Mouse (Mus musculus) liver, postnatal 0 days (tissue): ENCODE data around the gene Mylip.

Experiments
- CTCF ChIP-seq: sonication (generic); IDR thresholded peaks from 2 replicates; pipeline ENCODE4 v1.5.1; 2016; ENCODE audit warnings: antibody characterized with exemption, low read depth
- EP300 ChIP-seq: IDR thresholded peaks from 2 replicates; pipeline ENCODE4 v1.6.1; 2016; ENCODE audit warnings: antibody characterized with exemption, low read depth, mild to moderate bottlenecking

GRCm38 (mm10) chr13:45345471-45346159 lies 43.9 kb upstream of the Mylip start:
- TF ChIP-seq CTCF, result no peak
- no peak for TF ChIP-seq EP300
